Mouse (Mus musculus): ENCODE measurements around the gene Mark1.

Gene Mark1

DNA sequence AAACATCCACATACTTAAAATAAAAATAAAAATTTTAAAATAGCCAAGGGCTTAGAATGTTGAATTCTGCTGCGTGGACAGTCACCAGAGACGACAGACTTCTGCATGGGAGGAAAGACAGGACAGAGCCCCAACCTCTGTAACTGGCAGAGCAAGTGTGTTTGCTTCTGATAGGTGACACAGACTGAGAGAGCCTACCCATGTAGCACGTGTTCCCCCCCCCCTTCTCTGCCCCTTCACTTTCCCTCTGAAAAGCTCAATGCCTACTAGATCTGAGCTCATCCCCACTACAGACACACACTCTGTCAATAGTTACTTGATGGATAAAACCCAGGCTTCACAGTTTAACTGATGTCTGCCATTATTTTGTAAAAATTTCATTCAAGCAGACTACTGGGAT lies 152.4 kb downstream of the Mark1 start:
- DNase-seq, result no peak

Data from kidney, adult 8-10 months (tissue).